ENCODE assay signal across 25 mouse cellular contexts in the genomic region with DNA sequence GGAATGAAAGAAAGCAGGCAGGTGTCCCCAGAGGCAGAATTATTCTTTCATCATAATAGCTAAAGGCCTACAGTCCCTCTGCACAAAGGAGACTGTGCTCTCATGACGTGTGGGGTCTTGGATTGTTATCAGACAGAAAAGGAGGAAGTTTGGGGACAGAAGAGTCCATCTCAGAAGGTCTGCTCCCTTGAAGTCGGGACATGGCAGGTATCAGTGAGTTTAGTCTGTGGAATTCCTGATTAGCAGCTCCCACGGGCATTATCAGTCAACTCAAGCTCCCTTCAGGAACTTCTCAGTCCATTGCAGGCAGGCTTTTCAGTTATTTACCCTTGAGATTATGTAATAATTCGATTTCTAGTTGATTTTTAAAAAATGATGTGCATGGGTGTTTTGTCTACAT.
"Had no signal": no experiment of that assay in that cellular context is flagged by ENCODE, and none has a peak within 500 bp of the region (broad histone marks: within the 10 kb centered on the region; RNA-seq: fewer than 3 reads in every experiment).

No protein-coding gene starts in this region.

- ATAC-seq: hindbrain, embryonic 16.5 days; inflammation-experienced regulatory T-cells, adult 6 months; intestine, embryonic 15.5 days; intestine, postnatal 0 days; liver, postnatal 0 days had no signal

- H3K27ac ChIP-seq: heart, embryonic 15.5 days; hindbrain, embryonic 10.5 days; hindbrain, embryonic 12.5 days; hindbrain, embryonic 14.5 days; intestine, embryonic 15.5 days; left cerebral cortex, adult 2 months; limb, embryonic 10.5 days; limb, embryonic 12.5 days; liver, embryonic 13.5 days; liver, embryonic 15.5 days had no signal

- H3K9ac ChIP-seq: heart, embryonic 12.5 days; heart, embryonic 15.5 days; hindbrain, embryonic 12.5 days; hindbrain, embryonic 14.5 days; intestine, embryonic 15.5 days; limb, embryonic 12.5 days; liver, embryonic 13.5 days; liver, embryonic 15.5 days; liver, postnatal 0 days had no signal

- H3K4me2 ChIP-seq: heart, embryonic 12.5 days; heart, embryonic 15.5 days; hindbrain, embryonic 12.5 days; hindbrain, embryonic 14.5 days; intestine, embryonic 15.5 days; limb, embryonic 12.5 days; liver, embryonic 13.5 days; liver, embryonic 15.5 days had no signal

- H3K9me3 ChIP-seq: heart, embryonic 12.5 days; heart, embryonic 15.5 days; hindbrain, embryonic 10.5 days; hindbrain, embryonic 12.5 days; intestine, embryonic 15.5 days; limb, embryonic 10.5 days; limb, embryonic 12.5 days; liver, embryonic 13.5 days; liver, embryonic 15.5 days had no signal

- H3K27me3 ChIP-seq: heart, embryonic 12.5 days; heart, embryonic 15.5 days; hindbrain, embryonic 12.5 days; intestine, embryonic 15.5 days; liver, embryonic 13.5 days; liver, embryonic 15.5 days had no signal

- H3K4me1 ChIP-seq: hindbrain, embryonic 12.5 days; limb, embryonic 12.5 days had no signal

- DNase-seq: gastrocnemius, postnatal 10 days; heart, adult 2 months; heart, postnatal 14 days; heart, postnatal 4 days; kidney, adult 18-20 months; kidney, adult 8-10 months; kidney, postnatal 10 days; kidney, postnatal 25 days; kidney, postnatal 4 days; liver; liver, embryonic 13.5 days; liver, postnatal 0 days had no signal

- H3K4me3 ChIP-seq: heart, adult 2 months; heart, embryonic 12.5 days; heart, embryonic 15.5 days; hindbrain, embryonic 10.5 days; hindbrain, embryonic 12.5 days; intestine, embryonic 15.5 days; left cerebral cortex, adult 2 months; limb, embryonic 10.5 days; limb, embryonic 12.5 days; liver, embryonic 13.5 days; liver, embryonic 15.5 days had no signal

- H3K36me3 ChIP-seq: heart, embryonic 12.5 days; heart, embryonic 15.5 days; hindbrain, embryonic 10.5 days; hindbrain, embryonic 12.5 days; intestine, embryonic 15.5 days; limb, embryonic 10.5 days; limb, embryonic 12.5 days; liver, embryonic 13.5 days; liver, embryonic 15.5 days had no signal
